Mouse (Mus musculus): ENCODE measurements around the gene Cpne4. TPM values are rescaled to one million over a fixed set of nuclear protein-coding genes. Genes with fewer than 3 reads are reported as not detected.
A peak's percentile ranks its signal among the peaks of the same experiment; 100 is the strongest.

Cpne4 gene
- polyA plus RNA-seq (2012; ENCODE audit: insufficient read depth, insufficient read length, low replicate concordance, missing spikeins) = 310 and 404 TPM in 2 replicates

GRCm38 (mm10) chr9:104546986-104547385 is at the start of gene Cpne4:
Cpne4 (plus strand) TSS chr9:104547286.
- TF ChIP-seq CTCF (IDR thresholded peaks at IDR 0.05; ENCODE audit: insufficient read depth, low read depth, low read length) (no peak), POLR2A (IDR thresholded peaks at IDR 0.05; ENCODE audit: insufficient read depth, low read depth, low read length) (no peak)
- no peak within 1 kb of the TSS for H3K4me3 ChIP-seq (ENCODE audit: insufficient read depth, low read depth, low read length)
- 89% methylated on average over 2 of the region's 2 CpGs for WGBS
- H3K4me1 ChIP-seq (ENCODE audit: control insufficient read depth, insufficient read depth, low read length) = no peaks in the 10 kb centered on the region
- H3K27ac ChIP-seq (ENCODE audit: insufficient read depth, low read depth, low read length) = no peak within 1 kb of the TSS

GRCm38 (mm10) chr9:104515187-104515586 is 31.9 kb upstream of the Cpne4 start:
- no peak overlapping the region for H3K27ac ChIP-seq (ENCODE audit: insufficient read depth, low read depth, low read length)
- 90% methylated on average over 6 of the region's 6 CpGs for WGBS
- H3K4me3 ChIP-seq (ENCODE audit: insufficient read depth, low read depth, low read length) = no peak overlapping the region
- H3K4me1 ChIP-seq (ENCODE audit: control insufficient read depth, insufficient read depth, low read length) = no peaks in the 10 kb centered on the region
- TF ChIP-seq CTCF (IDR thresholded peaks at IDR 0.05; ENCODE audit: insufficient read depth, low read depth, low read length) = no peak
- no peak for TF ChIP-seq POLR2A (IDR thresholded peaks at IDR 0.05; ENCODE audit: insufficient read depth, low read depth, low read length)

- peaks cover 5% of the 10 kb centered on the region; the same call in 1 of the 2 replicates for H3K4me1 ChIP-seq (ENCODE audit: control insufficient read depth, insufficient read depth, low read length)
- TF ChIP-seq POLR2A (IDR thresholded peaks at IDR 0.05; ENCODE audit: insufficient read depth, low read depth, low read length) (no peak), CTCF (IDR thresholded peaks at IDR 0.05; ENCODE audit: insufficient read depth, low read depth, low read length) (no peak)
- no peak overlapping the region for H3K4me3 ChIP-seq (ENCODE audit: insufficient read depth, low read depth, low read length)
- no peak overlapping the region for H3K27ac ChIP-seq (ENCODE audit: insufficient read depth, low read depth, low read length)
- WGBS = 69% methylated on average over 6 of the region's 6 CpGs
These were observed 11.6 kb upstream of the Cpne4 start for GRCm38 (mm10) chr9:104535508-104535907.

GRCm38 (mm10) chr9:104565815-104566214 is 18.7 kb downstream of the Cpne4 start:
- H3K27ac ChIP-seq (ENCODE audit: insufficient read depth, low read depth, low read length) = peak overlapping the region; percentile 25; the same call in 1 of the 2 replicates
- WGBS = 39% methylated on average over 3 of the region's 3 CpGs

GRCm38 (mm10) chr9:104566468-104566867 is 19.4 kb downstream of the Cpne4 start:
- 84% methylated on average over 5 of the region's 5 CpGs for WGBS

More at GRCm38 (mm10) chr9:104565815-104566214, 18.7 kb downstream of the Cpne4 start:
- TF ChIP-seq POLR2A (IDR thresholded peaks at IDR 0.05; ENCODE audit: insufficient read depth, low read depth, low read length) (no peak), CTCF (IDR thresholded peaks at IDR 0.05; ENCODE audit: insufficient read depth, low read depth, low read length) (no peak)
- Histone ChIP-seq H3K4me1 (ENCODE audit: control insufficient read depth, insufficient read depth, low read length) (peaks cover 8% of the 10 kb centered on the region), H3K4me3 (ENCODE audit: insufficient read depth, low read depth, low read length) (no peak overlapping the region)

GRCm38 (mm10) chr9:104567096-104567495 is 20.0 kb downstream of the Cpne4 start:
- Histone ChIP-seq H3K4me1 (ENCODE audit: control insufficient read depth, insufficient read depth, low read length) (peaks cover 8% of the 10 kb centered on the region), H3K4me3 (ENCODE audit: insufficient read depth, low read depth, low read length) (no peak overlapping the region), H3K27ac (ENCODE audit: insufficient read depth, low read depth, low read length) (peak overlapping the region; percentile 41; the same call in 1 of the 2 replicates)
- WGBS = 43% methylated on average over 7 of the region's 7 CpGs
- TF ChIP-seq POLR2A (IDR thresholded peaks at IDR 0.05; ENCODE audit: insufficient read depth, low read depth, low read length) (no peak), CTCF (IDR thresholded peaks at IDR 0.05; ENCODE audit: insufficient read depth, low read depth, low read length) (no peak)

More at GRCm38 (mm10) chr9:104566468-104566867, 19.4 kb downstream of the Cpne4 start:
- H3K27ac ChIP-seq (ENCODE audit: insufficient read depth, low read depth, low read length) = peak overlapping the region; percentile 41; the same call in 1 of the 2 replicates
- TF ChIP-seq POLR2A (IDR thresholded peaks at IDR 0.05; ENCODE audit: insufficient read depth, low read depth, low read length) (no peak), CTCF (IDR thresholded peaks at IDR 0.05; ENCODE audit: insufficient read depth, low read depth, low read length) (no peak)
- peaks cover 8% of the 10 kb centered on the region for H3K4me1 ChIP-seq (ENCODE audit: control insufficient read depth, insufficient read depth, low read length)
- no peak overlapping the region for H3K4me3 ChIP-seq (ENCODE audit: insufficient read depth, low read depth, low read length)

- H3K4me1 ChIP-seq (ENCODE audit: control insufficient read depth, insufficient read depth, low read length) = peaks cover 8% of the 10 kb centered on the region
- peak overlapping the region; percentile 47 for H3K27ac ChIP-seq (ENCODE audit: insufficient read depth, low read depth, low read length)
- H3K4me3 ChIP-seq (ENCODE audit: insufficient read depth, low read depth, low read length) = peak overlapping the region; percentile 69
- peak; percentile 82 for TF ChIP-seq CTCF (IDR thresholded peaks at IDR 0.05; ENCODE audit: insufficient read depth, low read depth, low read length)
- TF ChIP-seq POLR2A (IDR thresholded peaks at IDR 0.05; ENCODE audit: insufficient read depth, low read depth, low read length) = no peak
- under 1% methylated on average over 25 of the region's 25 CpGs for WGBS
These were observed 22.5 kb downstream of the Cpne4 start for GRCm38 (mm10) chr9:104569480-104570167.

GRCm38 (mm10) chr9:104572856-104573255 is 25.8 kb downstream of the Cpne4 start:
- 31% methylated on average over 6 of the region's 6 CpGs for WGBS
- peaks cover 3% of the 10 kb centered on the region; the same call in 1 of the 2 replicates for H3K4me1 ChIP-seq (ENCODE audit: control insufficient read depth, insufficient read depth, low read length)
- TF ChIP-seq CTCF (IDR thresholded peaks at IDR 0.05; ENCODE audit: insufficient read depth, low read depth, low read length) (no peak), POLR2A (IDR thresholded peaks at IDR 0.05; ENCODE audit: insufficient read depth, low read depth, low read length) (no peak)
- H3K4me3 ChIP-seq (ENCODE audit: insufficient read depth, low read depth, low read length) = no peak overlapping the region
- H3K27ac ChIP-seq (ENCODE audit: insufficient read depth, low read depth, low read length) = peak overlapping the region; percentile 69

- H3K4me3 ChIP-seq (ENCODE audit: insufficient read depth, low read depth, low read length) = no peak overlapping the region
- peak overlapping the region; percentile 54 for H3K27ac ChIP-seq (ENCODE audit: insufficient read depth, low read depth, low read length)
- TF ChIP-seq CTCF (IDR thresholded peaks at IDR 0.05; ENCODE audit: insufficient read depth, low read depth, low read length) (peak; percentile 96), POLR2A (IDR thresholded peaks at IDR 0.05; ENCODE audit: insufficient read depth, low read depth, low read length) (no peak)
- 2% methylated on average over 6 of the region's 6 CpGs for WGBS
- H3K4me1 ChIP-seq (ENCODE audit: control insufficient read depth, insufficient read depth, low read length) = peaks cover 3% of the 10 kb centered on the region
These were observed 27.4 kb downstream of the Cpne4 start for GRCm38 (mm10) chr9:104574476-104574875.

All from olfactory bulb, adult 2 months (tissue).